Mouse (Mus musculus) heart, embryonic 14.5 days (tissue): ENCODE results near the gene Myt1. TPM values are rescaled to one million over a fixed set of nuclear protein-coding genes. Genes with fewer than 3 reads are reported as not detected.
"Not testable (repeated sequence)": the region's sequence is repeated elsewhere in the genome, so short reads cannot be mapped to it uniquely, and the experiment has no call there.

Experiments used
- ATAC-seq: fragments of 200-750 bp; cut with Nextera tagmentation; 2 replicates; pipeline ENCODE4 v1.8.0; 2017; ENCODE audit warnings: low read depth, moderate TSS enrichment; ENCODE audit not compliant: insufficient number of reproducible peaks, insufficient read depth, low FRiP score
- H3K27ac ChIP-seq, 2 experiments: fragments of 200-500 bp in 1 of 2; fragments of 300-500 bp in 1 of 2; sonication (generic) in 1 of 2; replicated peaks in 1 of 2; 2 replicates each; pipeline ENCODE4 v1.5.1; 2012 to 2014; ENCODE audit warnings: low read depth in 2 of 2, low read length in 2 of 2, control low read depth in 1 of 2, mild to moderate bottlenecking in 1 of 2, mixed read lengths in 1 of 2; ENCODE audit not compliant: control insufficient read depth in 1 of 2, insufficient read depth in 1 of 2
- H3K27me3 ChIP-seq: fragments of 300-500 bp; sonication (generic); 2 replicates; pipeline ENCODE4 v1.6.1; 2014; ENCODE audit warnings: mild to moderate bottlenecking, low read length, control low read depth; ENCODE audit not compliant: control insufficient read depth, insufficient read depth
- H3K36me3 ChIP-seq: fragments of 300-500 bp; sonication (generic); 2 replicates; pipeline ENCODE4 v1.6.1; 2014; ENCODE audit warnings: mild to moderate bottlenecking, control low read depth, low read length, mixed read lengths; ENCODE audit not compliant: control insufficient read depth, insufficient read depth
- H3K4me1 ChIP-seq, 2 experiments: fragments of 200-500 bp in 1 of 2; fragments of 300-500 bp in 1 of 2; sonication (generic) in 1 of 2; 2 replicates each; pipeline ENCODE4 v1.6.1; 2012 to 2014; ENCODE audit warnings: low read length in 2 of 2, control low read depth in 1 of 2, mixed read lengths in 1 of 2; ENCODE audit not compliant: control insufficient read depth in 2 of 2, insufficient read depth in 2 of 2
- H3K4me2 ChIP-seq: fragments of 300-500 bp; sonication (generic); 2 replicates; pipeline ENCODE4 v1.6.1; 2014; ENCODE audit warnings: mild to moderate bottlenecking, low read length
- H3K4me3 ChIP-seq, 2 experiments: fragments of 200-500 bp in 1 of 2; fragments of 300-500 bp in 1 of 2; sonication (generic) in 1 of 2; 2 replicates each; pipeline ENCODE4 v1.5.1; 2012 to 2014; ENCODE audit warnings: low read length in 2 of 2, mild to moderate bottlenecking in 2 of 2, control low read depth in 1 of 2, low read depth in 1 of 2, moderate library complexity in 1 of 2; ENCODE audit not compliant: control insufficient read depth in 1 of 2, insufficient read depth in 1 of 2
- H3K9ac ChIP-seq: fragments of 300-500 bp; sonication (generic); 2 replicates; pipeline ENCODE4 v1.6.1; 2014; ENCODE audit warnings: mild to moderate bottlenecking, low read length
- H3K9me3 ChIP-seq: fragments of 300-500 bp; sonication (generic); 2 replicates; pipeline ENCODE4 v1.6.1; 2016; ENCODE audit warnings: low read length, control low read depth; ENCODE audit not compliant: control insufficient read depth
- WGBS: fragments of 180-500 bp; shearing (Covaris S2); extraction: QIAGEN DNeasy Blood & Tissue Kit; methylation state at CpG from one replicate; pipeline ENCODE4 v1.1.7; 2014; 5-methylcytosine and 5-hydroxymethylcytosine counted together
- polyA plus RNA-seq: library from polyadenylated mRNA; unstranded; fragments of >200 nt; fragmentation: Nextera tagmentation; extraction: Ambion mirVana; gene quantifications from 2 replicates; pipeline ENCODE4 v1.2.1, GENCODE M21; 2014

The Myt1 gene
- polyA plus RNA-seq, 1 experiment from 2014 or later: 0.74 TPM

- no peak overlapping the region for H3K4me3 ChIP-seq
- H3K4me2 ChIP-seq: no peak overlapping the region
- WGBS: 33% methylated on average over 1 of the region's 1 CpGs
- H3K9ac ChIP-seq: no peak overlapping the region
- no peaks in the 10 kb centered on the region for H3K27me3 ChIP-seq
- no peak overlapping the region for H3K27ac ChIP-seq
- no peaks in the 10 kb centered on the region for H3K9me3 ChIP-seq
- H3K36me3 ChIP-seq: no peaks in the 10 kb centered on the region
- no peak for ATAC-seq
- H3K4me1 ChIP-seq: no peaks in the 10 kb centered on the region
Measured at GRCm38 (mm10) chr2:181781421-181781820, 18.3 kb downstream of the Myt1 start.

GRCm38 (mm10) chr2:181787852-181788251, 24.7 kb downstream of the Myt1 start:
- Histone ChIP-seq H3K4me3 (no peak overlapping the region), H3K36me3 (no peaks in the 10 kb centered on the region), H3K4me1 (no peaks in the 10 kb centered on the region), H3K27me3 (no peaks in the 10 kb centered on the region), H3K9ac (no peak overlapping the region), H3K9me3 (no peaks in the 10 kb centered on the region), H3K27ac (no peak overlapping the region), H3K4me2 (no peak overlapping the region)
- no peak for ATAC-seq
- 65% methylated on average over 5 of the region's 5 CpGs for WGBS

- H3K27me3 ChIP-seq: no peaks in the 10 kb centered on the region
- H3K4me3 ChIP-seq: no peak overlapping the region
- WGBS: 72% methylated on average over 6 of the region's 6 CpGs
- no peak overlapping the region for H3K4me2 ChIP-seq
- H3K9ac ChIP-seq: no peak overlapping the region
- no peaks in the 10 kb centered on the region for H3K36me3 ChIP-seq
- no peaks in the 10 kb centered on the region for H3K4me1 ChIP-seq
- H3K27ac ChIP-seq: no peak overlapping the region
- no peak for ATAC-seq
- no peaks in the 10 kb centered on the region for H3K9me3 ChIP-seq
Measured at GRCm38 (mm10) chr2:181789396-181789795, 26.3 kb downstream of the Myt1 start.

- ATAC-seq, H3K27ac ChIP-seq, H3K4me1 ChIP-seq, H3K9ac ChIP-seq, H3K36me3 ChIP-seq, H3K4me2 ChIP-seq, H3K4me3 ChIP-seq, H3K27me3 ChIP-seq, H3K9me3 ChIP-seq: not testable (repeated sequence)
- 74% methylated on average over 8 of the region's 8 CpGs for WGBS
Measured at GRCm38 (mm10) chr2:181793186-181793585, 30.1 kb downstream of the Myt1 start.

GRCm38 (mm10) chr2:181795641-181796130, 32.6 kb downstream of the Myt1 start:
- ATAC-seq: no peak
- H3K9ac ChIP-seq: no peak overlapping the region
- no peaks in the 10 kb centered on the region for H3K36me3 ChIP-seq
- H3K9me3 ChIP-seq: no peaks in the 10 kb centered on the region
- H3K27ac ChIP-seq: no peak overlapping the region
- no peak overlapping the region for H3K4me3 ChIP-seq
- 57% methylated on average over 3 of the region's 3 CpGs for WGBS
- H3K27me3 ChIP-seq: no peaks in the 10 kb centered on the region
- H3K4me1 ChIP-seq: no peaks in the 10 kb centered on the region
- H3K4me2 ChIP-seq: no peak overlapping the region

- H3K9ac ChIP-seq: no peak overlapping the region
- H3K27me3 ChIP-seq: no peaks in the 10 kb centered on the region
- 69% methylated on average over 8 of the region's 8 CpGs for WGBS
- no peak overlapping the region for H3K4me3 ChIP-seq
- H3K9me3 ChIP-seq: no peaks in the 10 kb centered on the region
- no peaks in the 10 kb centered on the region for H3K36me3 ChIP-seq
- no peak overlapping the region for H3K4me2 ChIP-seq
- ATAC-seq: no peak
- no peaks in the 10 kb centered on the region for H3K4me1 ChIP-seq
- no peak overlapping the region for H3K27ac ChIP-seq
Measured at GRCm38 (mm10) chr2:181797672-181798071, 34.5 kb downstream of the Myt1 start.

- H3K27me3 ChIP-seq: no peaks in the 10 kb centered on the region
- H3K9ac ChIP-seq: no peak overlapping the region
- ATAC-seq: no peak
- no peak overlapping the region for H3K4me2 ChIP-seq
- no peaks in the 10 kb centered on the region for H3K36me3 ChIP-seq
- no peaks in the 10 kb centered on the region for H3K4me1 ChIP-seq
- 63% methylated on average over 2 of the region's 2 CpGs for WGBS
- no peaks in the 10 kb centered on the region for H3K9me3 ChIP-seq
- no peak overlapping the region for H3K27ac ChIP-seq
- H3K4me3 ChIP-seq: no peak overlapping the region
Measured at GRCm38 (mm10) chr2:181829032-181829650, 66.0 kb downstream of the Myt1 start.

GRCm38 (mm10) chr2:181832745-181833144, 69.6 kb downstream of the Myt1 start:
- no peaks in the 10 kb centered on the region for H3K27me3 ChIP-seq
- H3K4me1 ChIP-seq: peaks cover 4% of the 10 kb centered on the region in 2 experiments; a peak in 3 of 4 replicates
- no peak overlapping the region for H3K4me2 ChIP-seq
- no peak overlapping the region for H3K4me3 ChIP-seq
- H3K9me3 ChIP-seq: no peaks in the 10 kb centered on the region
- ATAC-seq: no peak
- H3K27ac ChIP-seq: no peak overlapping the region
- 57% methylated on average over 2 of the region's 2 CpGs for WGBS
- no peak overlapping the region for H3K9ac ChIP-seq
- no peaks in the 10 kb centered on the region for H3K36me3 ChIP-seq
